Mouse (Mus musculus) ES-Bruce4 (cell line): Measurements from ENCODE around the gene Fbxo40.

Experiments
- CTCF ChIP-seq: IDR thresholded peaks from one replicate; pipeline ENCODE4 v1.8.1; 2011; ENCODE audit warnings: low read depth, low read length
- POLR2A ChIP-seq: IDR thresholded peaks from one replicate; pipeline ENCODE4 v1.8.1; 2011; ENCODE audit warnings: low read length; ENCODE audit not compliant: insufficient read depth

- TF ChIP-seq CTCF (no peak), POLR2A (no peak)
Observed at GRCm38 (mm10) chr16:37012336-37012735, 22.1 kb upstream of the Fbxo40 start.
